Mouse (Mus musculus): ENCODE results near the gene Stau1. TPM values are rescaled to one million over a fixed set of nuclear protein-coding genes. Genes with fewer than 3 reads are reported as not detected.
A peak's percentile ranks its signal among the peaks of the same experiment; 100 is the strongest.

Gene Stau1
- polyA plus RNA-seq, 1 experiment = 21.7 TPM

DNA sequence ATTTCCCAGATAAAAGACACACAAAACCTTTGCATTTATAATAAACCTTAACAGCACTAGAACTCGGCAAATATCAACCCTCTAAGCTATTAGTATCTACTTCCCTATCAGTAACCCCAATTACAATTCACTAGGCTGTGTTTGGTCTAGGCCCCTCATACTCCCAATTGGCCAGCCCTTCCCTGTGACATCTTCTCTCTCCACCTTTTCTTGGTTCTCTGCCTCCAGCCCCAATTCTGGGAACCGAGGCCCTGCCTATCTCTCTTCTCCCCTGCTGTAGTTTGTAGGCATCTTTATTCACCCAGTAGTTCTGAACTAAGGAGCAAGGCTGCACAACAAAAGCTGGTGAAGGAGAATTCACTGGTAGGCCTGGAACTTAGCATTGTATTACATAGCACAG is 72.1 kb downstream of the Stau1 start:
- Histone ChIP-seq H3K36me3 (ENCODE audit: control insufficient read depth, insufficient read depth, low read length) (no peaks in the 10 kb centered on the region), H3K4me1 (ENCODE audit: control insufficient read depth, insufficient read depth, low read length) (no peaks in the 10 kb centered on the region), H3K4me3 (ENCODE audit: control insufficient read depth, low read depth, low read length) (no peak overlapping the region), H3K27ac (ENCODE audit: control insufficient read depth, insufficient read depth, low read depth, low read length) (no peak overlapping the region), H3K27me3 (ENCODE audit: control insufficient read depth, insufficient read depth, low read length) (no peaks in the 10 kb centered on the region)
- TF ChIP-seq CTCF (IDR thresholded peaks at IDR 0.05; ENCODE audit: control insufficient read depth, insufficient read depth, insufficient replicate concordance, low read depth, low read length) (no peak), POLR2A (IDR thresholded peaks at IDR 0.05; ENCODE audit: control insufficient read depth, low read depth, low read length) (no peak)

DNA sequence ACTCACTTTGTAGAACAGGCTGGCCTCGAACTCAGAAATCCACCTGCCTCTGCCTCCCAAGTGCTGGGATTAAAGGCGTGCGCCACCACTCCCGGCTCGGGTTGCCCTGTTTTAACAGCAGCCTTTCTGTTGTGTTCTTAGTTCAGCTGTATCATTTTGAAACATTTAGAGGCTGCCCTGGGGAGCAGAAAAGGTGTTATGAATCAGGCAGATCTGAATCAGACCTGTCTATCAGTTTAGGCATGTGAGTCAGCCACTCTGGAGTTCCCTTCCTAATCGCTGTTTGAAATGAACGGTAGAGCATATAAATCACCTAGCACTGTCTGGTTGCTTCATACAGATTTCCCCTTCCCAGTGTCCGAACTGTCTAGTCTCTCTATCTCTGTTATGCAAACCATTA is 85.6 kb downstream of the Stau1 start:
- H3K36me3 ChIP-seq (ENCODE audit: control insufficient read depth, insufficient read depth, low read length) = no peaks in the 10 kb centered on the region; the same call in 1 of the 2 replicates
- H3K27me3 ChIP-seq (ENCODE audit: control insufficient read depth, insufficient read depth, low read length) = no peaks in the 10 kb centered on the region
- no peak overlapping the region for H3K27ac ChIP-seq (ENCODE audit: control insufficient read depth, insufficient read depth, low read depth, low read length)
- H3K4me1 ChIP-seq (ENCODE audit: control insufficient read depth, insufficient read depth, low read length) = no peaks in the 10 kb centered on the region; the same call in 1 of the 2 replicates
- no peak overlapping the region for H3K4me3 ChIP-seq (ENCODE audit: control insufficient read depth, low read depth, low read length)
- TF ChIP-seq CTCF (IDR thresholded peaks at IDR 0.05; ENCODE audit: control insufficient read depth, insufficient read depth, insufficient replicate concordance, low read depth, low read length) (no peak), POLR2A (IDR thresholded peaks at IDR 0.05; ENCODE audit: control insufficient read depth, low read depth, low read length) (no peak)

DNA sequence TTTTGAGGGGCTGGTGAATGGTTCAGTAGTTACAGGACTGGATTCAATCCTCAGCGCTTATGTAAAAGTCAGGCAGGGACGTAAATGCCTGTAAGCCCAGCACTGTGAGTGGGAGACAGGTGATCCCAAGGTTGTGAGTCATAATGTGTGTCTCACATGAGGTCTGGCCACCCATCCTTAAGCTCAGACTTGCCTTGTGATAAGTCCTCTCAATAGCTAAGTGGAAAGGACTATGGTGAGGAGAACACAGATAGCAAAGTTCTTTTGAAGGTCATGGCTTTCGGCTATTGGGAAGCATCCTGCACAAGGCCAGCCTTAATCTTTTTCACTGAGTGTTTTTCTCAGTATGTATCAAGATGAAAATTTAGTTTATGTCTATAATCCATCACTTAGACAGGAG is 86.4 kb downstream of the Stau1 start:
- H3K36me3 ChIP-seq (ENCODE audit: control insufficient read depth, insufficient read depth, low read length) = no peaks in the 10 kb centered on the region; the same call in 1 of the 2 replicates
- TF ChIP-seq CTCF (IDR thresholded peaks at IDR 0.05; ENCODE audit: control insufficient read depth, insufficient read depth, insufficient replicate concordance, low read depth, low read length) (no peak), POLR2A (IDR thresholded peaks at IDR 0.05; ENCODE audit: control insufficient read depth, low read depth, low read length) (no peak)

DNA sequence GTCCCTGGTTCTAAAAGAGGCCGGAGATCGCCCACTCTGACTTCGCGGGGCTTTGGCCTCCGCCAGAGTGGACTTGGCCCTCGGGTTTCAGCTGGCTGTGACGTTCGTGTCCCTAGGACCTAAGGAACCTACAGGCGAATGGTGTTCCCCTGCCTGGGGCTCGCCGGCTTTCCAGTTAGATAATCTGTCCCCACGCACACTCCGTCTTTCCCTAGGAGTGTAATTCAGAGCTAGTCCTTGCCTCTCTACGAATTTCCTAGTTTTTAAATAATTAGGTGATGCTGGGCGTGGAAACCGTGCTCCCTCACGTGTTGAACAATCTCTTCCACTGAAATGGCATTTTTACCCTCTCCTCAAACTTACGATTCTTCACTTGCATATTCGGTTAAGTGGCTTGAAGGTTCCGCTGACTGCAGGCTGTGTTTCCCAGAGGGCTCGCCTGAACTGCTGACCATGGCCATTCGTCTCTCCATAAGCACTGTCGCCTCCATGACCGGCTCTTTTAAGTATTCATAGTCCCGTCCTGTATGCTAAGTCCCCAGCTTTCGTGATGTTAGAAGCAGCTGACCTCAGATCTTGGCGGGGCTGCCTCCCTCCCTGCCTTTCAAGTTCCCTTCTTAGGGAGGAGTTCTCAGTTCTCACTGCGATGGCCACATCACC is 89.4 kb downstream of the Stau1 start:
- TF ChIP-seq CTCF (IDR thresholded peaks at IDR 0.05; ENCODE audit: control insufficient read depth, insufficient read depth, insufficient replicate concordance, low read depth, low read length) = no peak
- no peak for TF ChIP-seq POLR2A (IDR thresholded peaks at IDR 0.05; ENCODE audit: control insufficient read depth, low read depth, low read length)
- Histone ChIP-seq H3K4me1 (ENCODE audit: control insufficient read depth, insufficient read depth, low read length) (peaks cover 3% of the 10 kb centered on the region; the same call in 1 of the 2 replicates), H3K27ac (ENCODE audit: control insufficient read depth, insufficient read depth, low read depth, low read length) (peak overlapping the region; percentile 95), H3K27me3 (ENCODE audit: control insufficient read depth, insufficient read depth, low read length) (no peaks in the 10 kb centered on the region), H3K4me3 (ENCODE audit: control insufficient read depth, low read depth, low read length) (peak overlapping the region; percentile 93), H3K36me3 (ENCODE audit: control insufficient read depth, insufficient read depth, low read length) (no peaks in the 10 kb centered on the region; the same call in 1 of the 2 replicates)

More for the DNA sequence above, 86.4 kb downstream of the Stau1 start:
- Histone ChIP-seq H3K27ac (ENCODE audit: control insufficient read depth, insufficient read depth, low read depth, low read length) (no peak overlapping the region), H3K4me1 (ENCODE audit: control insufficient read depth, insufficient read depth, low read length) (peaks cover 3% of the 10 kb centered on the region; the same call in 1 of the 2 replicates), H3K4me3 (ENCODE audit: control insufficient read depth, low read depth, low read length) (no peak overlapping the region), H3K27me3 (ENCODE audit: control insufficient read depth, insufficient read depth, low read length) (no peaks in the 10 kb centered on the region)

DNA sequence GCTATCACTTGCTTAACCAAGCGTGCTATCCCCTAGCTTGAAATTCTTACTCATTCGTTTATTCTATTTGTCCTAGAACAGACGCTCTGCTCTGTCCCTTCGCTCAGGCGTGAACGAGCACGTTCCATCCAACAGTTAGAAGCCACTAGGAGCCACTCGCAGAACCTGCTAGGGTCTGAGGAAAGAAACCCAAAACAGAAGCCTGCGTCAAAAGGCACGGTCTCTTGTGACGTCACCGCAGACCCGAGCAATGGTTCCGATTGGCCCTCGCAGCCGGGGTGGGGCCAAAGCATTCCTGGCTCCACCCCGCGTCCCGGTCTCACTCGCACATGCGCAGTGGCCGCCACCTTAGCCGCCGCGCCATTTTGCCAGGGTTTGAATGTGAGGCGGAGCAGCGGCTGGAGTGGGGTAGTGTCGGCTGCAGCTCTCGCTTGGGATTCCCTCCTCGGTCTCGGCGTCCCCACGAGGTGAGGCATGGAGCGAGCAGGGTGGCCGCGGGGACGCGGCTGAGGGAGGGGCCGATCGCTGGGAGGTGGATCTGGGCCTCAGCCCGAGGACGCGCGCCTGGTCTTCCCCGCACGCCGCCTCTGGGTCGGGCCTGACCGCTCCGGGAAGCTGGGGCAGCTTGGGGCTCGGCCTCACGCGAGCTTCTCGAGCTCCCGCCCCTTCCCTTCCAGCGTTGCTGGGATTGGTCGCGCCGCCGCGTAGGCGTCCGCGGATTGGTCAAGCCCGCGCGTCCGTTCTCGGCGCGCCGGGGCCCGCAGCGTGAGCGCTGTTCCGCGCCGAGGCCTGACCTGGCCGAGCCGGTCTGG is 90.2 kb downstream of the Stau1 start, which contains the start of gene Cse1l:
TSS of gene Cse1l (plus strand) at position 330 of the 812 bp plus-strand sequence.
- H3K27me3 ChIP-seq (ENCODE audit: control insufficient read depth, insufficient read depth, low read length) = no peaks in the 10 kb centered on the region
- H3K4me3 ChIP-seq (ENCODE audit: control insufficient read depth, low read depth, low read length) = peak within 1 kb of the TSS; percentile 93
- no peak for TF ChIP-seq CTCF (IDR thresholded peaks at IDR 0.05; ENCODE audit: control insufficient read depth, insufficient read depth, insufficient replicate concordance, low read depth, low read length)
- peak; percentile 90 for TF ChIP-seq POLR2A (IDR thresholded peaks at IDR 0.05; ENCODE audit: control insufficient read depth, low read depth, low read length)
- H3K4me1 ChIP-seq (ENCODE audit: control insufficient read depth, insufficient read depth, low read length) = peaks cover 3% of the 10 kb centered on the region; the same call in 1 of the 2 replicates
- peak within 1 kb of the TSS; percentile 95 for H3K27ac ChIP-seq (ENCODE audit: control insufficient read depth, insufficient read depth, low read depth, low read length)
- H3K36me3 ChIP-seq (ENCODE audit: control insufficient read depth, insufficient read depth, low read length) = no peaks in the 10 kb centered on the region; the same call in 1 of the 2 replicates

DNA sequence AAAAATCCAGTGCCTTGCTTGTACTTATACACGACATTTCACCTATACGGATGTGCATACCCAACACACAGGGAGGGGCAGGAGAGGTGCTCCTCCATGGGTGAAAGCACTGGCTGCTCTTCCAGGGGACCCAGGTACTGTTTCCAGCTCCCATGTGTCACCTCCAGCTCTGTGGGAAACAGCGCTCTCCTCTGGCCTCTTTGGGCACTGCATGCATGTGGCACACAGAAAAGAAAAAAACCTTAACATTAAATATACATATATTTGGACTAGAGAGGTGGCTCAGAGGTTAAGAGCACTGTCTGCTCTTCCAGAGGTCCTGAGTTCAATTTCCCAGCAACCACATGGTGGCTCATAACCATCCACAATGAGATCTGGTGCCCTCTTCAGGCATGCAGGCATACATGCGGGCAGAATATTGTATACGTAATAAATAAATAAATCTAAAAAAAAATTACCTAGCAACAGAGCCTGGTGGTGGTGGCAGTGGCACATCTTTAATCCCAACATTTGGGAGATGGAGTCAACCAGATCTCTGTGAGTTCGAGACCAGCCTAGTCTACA is 92.3 kb downstream of the Stau1 start:
- Histone ChIP-seq H3K36me3 (ENCODE audit: control insufficient read depth, insufficient read depth, low read length) (no peaks in the 10 kb centered on the region), H3K4me1 (ENCODE audit: control insufficient read depth, insufficient read depth, low read length) (peaks cover 3% of the 10 kb centered on the region; the same call in 1 of the 2 replicates)
- no peak for TF ChIP-seq POLR2A (IDR thresholded peaks at IDR 0.05; ENCODE audit: control insufficient read depth, low read depth, low read length)
- peak; percentile 39; the same call in 1 of the 2 replicates for TF ChIP-seq CTCF (IDR thresholded peaks at IDR 0.05; ENCODE audit: control insufficient read depth, insufficient read depth, insufficient replicate concordance, low read depth, low read length)

More for the DNA sequence above, 92.3 kb downstream of the Stau1 start:
- no peaks in the 10 kb centered on the region for H3K27me3 ChIP-seq (ENCODE audit: control insufficient read depth, insufficient read depth, low read length)
- H3K27ac ChIP-seq (ENCODE audit: control insufficient read depth, insufficient read depth, low read depth, low read length) = no peak overlapping the region
- peak overlapping the region; percentile 82 for H3K4me3 ChIP-seq (ENCODE audit: control insufficient read depth, low read depth, low read length)

All from testis, adult 2 months (tissue).